Mouse (Mus musculus) cerebellum, adult 2 months (tissue): ENCODE data around the gene 1700016D06Rik. TPM values are rescaled to one million over a fixed set of nuclear protein-coding genes. Genes with fewer than 3 reads are reported as not detected.

Source experiments
- DNase-seq, 2 experiments: peaks; one replicate each; pipeline ENCODE4 v3.0.0; 2021
- H3K27ac ChIP-seq: fragments of 200-500 bp; 2 replicates; pipeline ENCODE4 v1.5.1; 2012; ENCODE audit warnings: low read length, control low read depth, inconsistent platforms; ENCODE audit not compliant: insufficient read depth
- H3K27me3 ChIP-seq: fragments of 200-500 bp; 2 replicates; pipeline ENCODE4 v1.6.1; 2012; ENCODE audit warnings: inconsistent platforms, mild to moderate bottlenecking, low read length, moderate library complexity; ENCODE audit not compliant: control insufficient read depth, insufficient read depth
- H3K4me1 ChIP-seq: fragments of 200-500 bp; 2 replicates; pipeline ENCODE4 v1.6.1; 2011; ENCODE audit warnings: low read length; ENCODE audit not compliant: control insufficient read depth, insufficient read depth
- H3K4me3 ChIP-seq: fragments of 200-500 bp; replicated peaks from 2 replicates; pipeline ENCODE3; 2011; ENCODE audit warnings: mild to moderate bottlenecking, low read depth, low read length, control low read depth; ENCODE audit not compliant: insufficient read depth
- CTCF ChIP-seq: fragments of 200-500 bp; IDR thresholded peaks from 2 replicates; pipeline ENCODE4 v1.5.1; 2011; ENCODE audit warnings: low read depth, mild to moderate bottlenecking, control low read depth, low read length, moderate library complexity, borderline replicate concordance; ENCODE audit not compliant: insufficient read depth
- POLR2A ChIP-seq: fragments of 200-500 bp; IDR thresholded peaks from 2 replicates; pipeline ENCODE4 v1.6.1; 2011; ENCODE audit warnings: low read length, control low read depth, borderline replicate concordance; ENCODE audit not compliant: insufficient read depth
- WGBS: fragments of 180-500 bp; shearing (Covaris S2); methylation state at CpG from one replicate; pipeline ENCODE4 v1.1.7; 2018; 5-methylcytosine and 5-hydroxymethylcytosine counted together
- polyA plus RNA-seq: library from polyadenylated mRNA; depleted of rRNA; stranded (reverse); fragments of >200 nt; gene quantifications from 2 replicates; pipeline ENCODE4 v1.2.3, GENCODE M21; 2012; rRNA removed

1700016D06Rik gene
- polyA plus RNA-seq = not detected in 2 replicates

- Histone ChIP-seq H3K27me3 (no peaks in the 10 kb centered on the region), H3K4me1 (peaks cover 3% of the 10 kb centered on the region), H3K27ac (no peak within 1 kb of the TSS), H3K4me3 (peak within 1 kb of the TSS; percentile 42)
- WGBS = 64% methylated on average over 6 of the region's 6 CpGs
- no peak for DNase-seq
- TF ChIP-seq CTCF (no peak), POLR2A (no peak)
Observed at GRCm38 (mm10) chr8:11701033-11701362, at the start of gene 1700016D06Rik. 1700016D06Rik (minus strand) TSS chr8:11701063.

- no peak overlapping the region for H3K27ac ChIP-seq
- WGBS = 59% methylated on average over 6 of the region's 6 CpGs
- H3K4me3 ChIP-seq = no peak overlapping the region
- TF ChIP-seq POLR2A (no peak), CTCF (no peak)
- peaks cover 6% of the 10 kb centered on the region for H3K4me1 ChIP-seq
- H3K27me3 ChIP-seq = no peaks in the 10 kb centered on the region
- no peak for DNase-seq
Observed at GRCm38 (mm10) chr8:11749472-11749871, 48.6 kb upstream of the 1700016D06Rik start.

- Histone ChIP-seq H3K27me3 (no peaks in the 10 kb centered on the region), H3K4me1 (peaks cover 6% of the 10 kb centered on the region), H3K4me3 (no peak overlapping the region), H3K27ac (no peak overlapping the region)
- TF ChIP-seq POLR2A = no peak
- no peak for TF ChIP-seq CTCF
- 73% methylated on average over 11 of the region's 11 CpGs for WGBS
- DNase-seq = no peak
Observed at GRCm38 (mm10) chr8:11746850-11747600, 46.2 kb upstream of the 1700016D06Rik start.

- 77% methylated on average over 10 of the region's 10 CpGs for WGBS
- H3K4me1 ChIP-seq = peaks cover 19% of the 10 kb centered on the region
- TF ChIP-seq POLR2A (no peak), CTCF (no peak)
- H3K27me3 ChIP-seq = no peaks in the 10 kb centered on the region
- no peak overlapping the region for H3K27ac ChIP-seq
- DNase-seq = no peak
- H3K4me3 ChIP-seq = no peak overlapping the region
Observed at GRCm38 (mm10) chr8:11743580-11743979, 42.7 kb upstream of the 1700016D06Rik start.

- TF ChIP-seq CTCF = no peak
- 0 out of 2 replicates have a peak overlapping the region, but pooled peaks have one; percentile 1 for H3K27ac ChIP-seq
- DNase-seq = peak; percentile 46 to 58
- no peak overlapping the region for H3K4me3 ChIP-seq
- WGBS = 31% methylated on average over 2 of the region's 2 CpGs
- H3K4me1 ChIP-seq = peaks cover 24% of the 10 kb centered on the region
- no peaks in the 10 kb centered on the region for H3K27me3 ChIP-seq
Observed at GRCm38 (mm10) chr8:11740857-11741256, 40.0 kb upstream of the 1700016D06Rik start.

GRCm38 (mm10) chr8:11739082-11739481 is 38.2 kb upstream of the 1700016D06Rik start:
- H3K27ac ChIP-seq = no peak overlapping the region
- H3K4me1 ChIP-seq = peaks cover 39% of the 10 kb centered on the region
- peak; percentile 11; the same call in 1 of the 2 replicates for TF ChIP-seq CTCF
- no peak for TF ChIP-seq POLR2A
- no peak overlapping the region for H3K4me3 ChIP-seq
- H3K27me3 ChIP-seq = no peaks in the 10 kb centered on the region
- DNase-seq = no peak
- WGBS = 89% methylated on average over 5 of the region's 5 CpGs

- H3K27me3 ChIP-seq = no peaks in the 10 kb centered on the region
- peak in 1 of 2 experiments; percentile 42 for DNase-seq
- TF ChIP-seq CTCF (no peak), POLR2A (no peak)
- peaks cover 43% of the 10 kb centered on the region for H3K4me1 ChIP-seq
- 32% methylated on average over 6 of the region's 6 CpGs for WGBS
- H3K27ac ChIP-seq = no peak overlapping the region
- H3K4me3 ChIP-seq = no peak overlapping the region
Observed at GRCm38 (mm10) chr8:11737096-11737495, 36.2 kb upstream of the 1700016D06Rik start.

GRCm38 (mm10) chr8:11735672-11736235 is 34.9 kb upstream of the 1700016D06Rik start:
- Histone ChIP-seq H3K27ac (no peak overlapping the region), H3K4me3 (no peak overlapping the region), H3K4me1 (peaks cover 34% of the 10 kb centered on the region), H3K27me3 (no peaks in the 10 kb centered on the region)
- no peak for TF ChIP-seq POLR2A
- no peak for TF ChIP-seq CTCF
- 85% methylated on average over 15 of the region's 15 CpGs for WGBS
- DNase-seq = no peak
